Mouse (Mus musculus) megakaryocyte, embryonic 14.5 days (primary cell): ENCODE data around the gene Mga. TPM values are rescaled to one million over a fixed set of nuclear protein-coding genes. Genes with fewer than 3 reads are reported as not detected.

ENCODE experiments used
- H3K27me3 ChIP-seq: replicated peaks from 2 replicates; pipeline ENCODE3; 2012; ENCODE audit warnings: inconsistent platforms
- H3K36me3 ChIP-seq: replicated peaks from 2 replicates; pipeline ENCODE3; 2012; ENCODE audit warnings: low read length, inconsistent platforms, mixed read lengths
- H3K4me1 ChIP-seq: 2 replicates; pipeline ENCODE4 v1.6.1; 2012; ENCODE audit warnings: inconsistent platforms
- H3K4me3 ChIP-seq: replicated peaks from 2 replicates; pipeline ENCODE3; 2012; ENCODE audit warnings: moderate library complexity, mild to moderate bottlenecking, inconsistent platforms
- H3K9me3 ChIP-seq: 2 replicates; pipeline ENCODE4 v1.6.1; 2012; ENCODE audit warnings: inconsistent platforms
- FLI1 ChIP-seq: IDR thresholded peaks from 2 replicates; pipeline ENCODE4 v1.6.1; 2012; ENCODE audit warnings: low read length, inconsistent platforms, mixed read lengths
- GATA1 ChIP-seq: IDR thresholded peaks from 3 replicates; pipeline ENCODE4 v1.6.1; 2012; ENCODE audit warnings: mixed read lengths, low read length, inconsistent platforms, borderline replicate concordance
- polyA plus RNA-seq: library from polyadenylated mRNA; stranded (reverse); fragments of >175 nt; gene quantifications from 2 replicates; pipeline ENCODE4 v1.2.3, GENCODE M21; 2012; ENCODE audit warnings: low replicate concordance; ENCODE audit not compliant: insufficient read depth

Mga gene
- polyA plus RNA-seq: 0.28 and 1.3 TPM in 2 replicates

DNA sequence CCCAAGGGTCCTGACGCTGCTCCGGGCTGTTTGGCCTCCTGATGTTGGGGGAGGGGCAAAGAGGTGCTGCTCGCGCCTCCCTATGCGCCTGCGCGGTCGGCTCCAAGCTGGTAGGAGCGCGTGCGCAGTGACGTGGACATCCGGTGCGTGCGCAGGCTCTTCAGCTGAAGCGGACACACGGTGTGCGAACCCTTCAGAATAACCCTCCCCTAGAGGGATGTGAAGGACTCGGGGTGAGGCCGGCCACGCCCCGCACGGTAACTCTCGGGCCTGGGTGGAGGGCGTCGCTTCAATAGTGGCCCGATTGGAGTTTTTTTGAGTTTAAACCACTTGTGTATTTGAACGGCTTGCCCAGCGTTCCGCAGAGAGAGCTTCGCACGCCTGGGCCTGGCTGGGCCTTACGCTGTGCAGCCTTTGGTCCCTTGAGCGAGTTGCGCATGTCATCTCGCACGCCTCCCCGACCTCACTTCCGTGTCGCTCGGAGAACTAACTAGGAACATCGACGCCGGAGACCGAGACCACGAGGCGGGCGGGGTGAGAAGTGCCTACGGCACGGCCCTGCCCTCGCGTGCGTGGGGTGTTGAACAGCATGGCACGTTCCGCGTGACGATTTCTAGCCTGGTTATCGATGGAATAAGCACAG lies at the start of gene Mga:
Mga (plus strand) TSS at position 139 of the 643 bp plus-strand sequence.
- H3K27me3 ChIP-seq: no peaks in the 10 kb centered on the region
- peak within 1 kb of the TSS; percentile 94 for H3K4me3 ChIP-seq
- TF ChIP-seq FLI1 (0 out of 2 replicates have a peak, but pooled peaks have one; percentile 46), GATA1 (no peak)
- peaks cover 20% of the 10 kb centered on the region for H3K4me1 ChIP-seq
- H3K36me3 ChIP-seq: peaks cover 7% of the 10 kb centered on the region
- H3K9me3 ChIP-seq: no peaks in the 10 kb centered on the region

DNA sequence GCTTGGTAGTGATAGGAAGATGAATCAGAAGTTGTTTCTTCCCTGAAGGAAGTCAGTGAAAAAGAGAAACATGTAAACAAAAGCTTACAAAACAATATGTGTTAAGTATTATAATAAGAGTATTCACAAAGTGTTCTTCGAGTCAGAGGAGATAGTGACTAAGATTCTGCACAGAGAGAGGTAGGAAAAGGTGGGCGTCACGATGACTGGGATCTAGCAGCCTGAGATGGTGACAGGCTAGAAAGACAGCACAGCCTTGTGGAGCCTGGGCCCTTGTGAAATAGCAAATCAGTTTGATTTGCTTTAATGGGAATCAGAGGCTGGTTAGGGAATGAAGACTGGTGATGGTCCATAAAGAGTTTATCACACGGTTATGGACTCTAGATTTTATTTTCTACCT lies 43.2 kb upstream of the Mga start:
- H3K4me3 ChIP-seq: no peak overlapping the region
- no peaks in the 10 kb centered on the region for H3K9me3 ChIP-seq
- no peak for TF ChIP-seq FLI1
- no peak for TF ChIP-seq GATA1
- H3K4me1 ChIP-seq: no peaks in the 10 kb centered on the region
- H3K27me3 ChIP-seq: peaks cover 3% of the 10 kb centered on the region
- H3K36me3 ChIP-seq: no peaks in the 10 kb centered on the region

DNA sequence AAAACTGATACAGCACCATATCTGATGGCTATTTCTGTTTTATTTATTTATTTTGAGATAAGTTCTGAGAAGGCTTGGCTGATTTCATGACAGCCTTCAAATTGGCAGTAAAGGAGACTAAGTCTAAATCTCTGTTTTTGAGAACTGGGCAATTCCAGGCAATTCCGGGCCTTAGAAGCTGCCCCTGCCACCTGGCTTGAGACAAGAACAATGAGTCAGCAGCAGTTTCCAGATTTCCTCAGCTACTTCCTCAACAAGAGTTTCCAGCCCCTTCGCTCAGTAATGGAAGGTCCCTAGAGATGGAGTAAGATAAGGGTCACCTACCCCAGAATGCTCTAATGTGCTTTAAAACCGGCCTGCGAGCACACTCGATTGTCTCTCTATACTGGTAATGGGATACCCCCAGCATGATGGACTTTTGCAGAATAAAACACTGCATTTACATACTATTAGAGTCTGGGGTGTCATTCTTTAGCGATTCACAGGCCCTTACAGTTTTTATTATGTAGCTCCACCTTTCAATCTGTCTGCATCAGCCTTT lies 41.6 kb upstream of the Mga start:
- no peak overlapping the region for H3K4me3 ChIP-seq
- TF ChIP-seq GATA1 (no peak), FLI1 (no peak)
- H3K27me3 ChIP-seq: peaks cover 3% of the 10 kb centered on the region
- H3K36me3 ChIP-seq: no peaks in the 10 kb centered on the region
- no peaks in the 10 kb centered on the region for H3K4me1 ChIP-seq
- H3K9me3 ChIP-seq: no peaks in the 10 kb centered on the region

DNA sequence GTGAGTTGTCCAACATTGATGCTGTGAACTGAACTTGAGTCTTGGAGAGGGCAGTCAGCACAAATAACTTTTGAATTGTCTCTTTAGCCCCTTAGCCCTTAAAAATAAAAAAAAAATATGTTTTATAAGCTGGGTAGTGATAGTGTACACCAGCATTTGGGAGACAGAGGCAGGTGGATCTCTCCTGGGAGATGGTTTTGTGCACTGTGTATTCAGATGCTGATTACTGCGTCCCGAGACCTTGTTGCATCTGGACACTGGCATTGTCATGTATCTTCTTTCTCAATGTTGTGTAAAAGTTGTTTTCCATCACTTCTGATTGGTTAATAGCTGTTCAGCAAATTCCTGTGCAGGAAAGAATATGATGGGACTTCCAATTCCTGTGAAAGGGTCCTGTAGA lies 39.7 kb upstream of the Mga start:
- Histone ChIP-seq H3K9me3 (peaks cover under 1% of the 10 kb centered on the region; the same call in 1 of the 2 replicates), H3K27me3 (peaks cover under 1% of the 10 kb centered on the region), H3K4me3 (no peak overlapping the region), H3K4me1 (no peaks in the 10 kb centered on the region), H3K36me3 (no peaks in the 10 kb centered on the region)
- TF ChIP-seq GATA1: no peak
- no peak for TF ChIP-seq FLI1

DNA sequence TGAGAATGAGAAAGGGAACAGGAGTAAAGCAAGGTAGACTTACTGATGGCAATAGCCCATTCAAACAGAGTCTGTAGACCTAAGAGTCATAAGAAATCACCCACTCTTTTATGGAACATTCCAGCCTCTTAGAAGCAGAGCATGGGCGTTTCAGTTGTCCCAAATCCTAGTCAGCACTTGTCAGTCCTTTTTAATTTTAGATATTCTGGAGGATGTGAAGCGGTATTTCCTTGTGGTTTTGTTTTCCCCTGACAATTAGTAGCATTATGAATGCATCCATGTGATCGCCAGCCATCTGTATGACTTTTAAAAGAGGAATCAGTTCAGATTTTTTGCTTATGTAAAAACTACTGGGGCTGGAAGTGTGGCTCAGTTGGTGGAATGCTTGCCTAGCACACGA lies 32.5 kb upstream of the Mga start:
- TF ChIP-seq GATA1 (no peak), FLI1 (no peak)
- peaks cover 7% of the 10 kb centered on the region for H3K4me1 ChIP-seq
- H3K36me3 ChIP-seq: no peaks in the 10 kb centered on the region
- peaks cover 6% of the 10 kb centered on the region for H3K9me3 ChIP-seq
- H3K4me3 ChIP-seq: no peak overlapping the region
- peaks cover 13% of the 10 kb centered on the region for H3K27me3 ChIP-seq

DNA sequence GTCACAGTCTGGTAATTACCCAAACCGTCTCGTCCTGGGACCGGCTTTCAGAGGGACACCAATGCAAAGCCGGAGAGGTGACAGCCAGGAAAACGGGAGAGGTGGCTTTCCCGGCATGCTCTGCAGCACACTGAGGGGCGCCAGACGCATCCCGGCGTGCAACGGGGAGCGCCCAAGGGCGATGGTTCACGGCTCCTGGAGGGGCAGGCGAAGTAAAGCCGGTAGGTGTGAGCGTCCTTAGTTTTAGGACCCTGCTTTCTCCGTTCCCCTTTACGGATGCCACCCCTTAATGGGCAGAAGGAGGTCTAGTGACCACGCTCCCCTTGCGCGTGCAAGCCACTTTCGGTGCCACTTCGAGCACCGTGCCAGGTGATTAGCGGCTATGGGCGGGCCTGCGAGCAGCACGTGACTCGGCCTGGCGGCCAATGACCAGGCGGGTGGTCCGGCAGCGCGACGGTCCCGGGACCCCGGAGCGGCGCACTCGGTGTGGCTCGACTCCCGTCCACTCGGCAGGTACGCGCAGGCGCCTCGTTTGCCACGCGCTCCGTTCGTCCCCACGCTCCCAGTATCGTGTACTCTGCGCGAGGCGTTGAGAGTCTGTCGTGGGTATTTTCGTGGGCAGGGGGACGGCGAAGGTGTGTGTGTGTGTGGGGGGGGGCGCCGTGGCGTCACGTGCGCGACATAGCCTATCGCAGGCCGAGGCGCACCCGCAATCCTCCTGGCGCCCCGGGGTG lies 24.5 kb upstream of the Mga start:
- 0 out of 2 replicates have a peak, but pooled peaks cover 3% of the 10 kb centered on the region for H3K9me3 ChIP-seq
- peaks cover 38% of the 10 kb centered on the region for H3K27me3 ChIP-seq
- peak overlapping the region; percentile 93 for H3K4me3 ChIP-seq
- TF ChIP-seq GATA1: no peak
- TF ChIP-seq FLI1: no peak
- H3K4me1 ChIP-seq: peaks cover 15% of the 10 kb centered on the region
- no peaks in the 10 kb centered on the region for H3K36me3 ChIP-seq

DNA sequence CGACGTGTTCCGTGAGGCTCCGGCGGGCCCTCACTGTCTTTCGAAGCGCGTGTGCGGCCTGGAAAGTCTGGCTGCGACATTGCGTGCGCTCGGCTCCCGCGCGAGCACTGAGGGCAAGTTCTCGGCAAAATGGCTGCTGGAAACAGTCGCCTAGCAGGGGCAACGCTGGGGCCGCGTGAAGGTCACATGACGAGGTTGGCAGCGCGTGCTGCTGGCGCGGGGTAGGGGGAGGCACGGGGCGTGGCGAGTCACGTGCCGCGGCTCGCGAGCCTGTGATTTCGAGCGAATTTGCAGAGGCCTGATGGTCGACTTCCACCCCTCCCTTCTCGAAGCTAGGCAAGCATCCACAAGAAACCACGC lies 23.9 kb upstream of the Mga start:
- H3K9me3 ChIP-seq: 0 out of 2 replicates have a peak, but pooled peaks cover 3% of the 10 kb centered on the region
- no peaks in the 10 kb centered on the region for H3K36me3 ChIP-seq
- H3K4me1 ChIP-seq: peaks cover 15% of the 10 kb centered on the region
- H3K27me3 ChIP-seq: peaks cover 35% of the 10 kb centered on the region
- peak overlapping the region; percentile 93 for H3K4me3 ChIP-seq
- TF ChIP-seq FLI1 (no peak), GATA1 (no peak)

DNA sequence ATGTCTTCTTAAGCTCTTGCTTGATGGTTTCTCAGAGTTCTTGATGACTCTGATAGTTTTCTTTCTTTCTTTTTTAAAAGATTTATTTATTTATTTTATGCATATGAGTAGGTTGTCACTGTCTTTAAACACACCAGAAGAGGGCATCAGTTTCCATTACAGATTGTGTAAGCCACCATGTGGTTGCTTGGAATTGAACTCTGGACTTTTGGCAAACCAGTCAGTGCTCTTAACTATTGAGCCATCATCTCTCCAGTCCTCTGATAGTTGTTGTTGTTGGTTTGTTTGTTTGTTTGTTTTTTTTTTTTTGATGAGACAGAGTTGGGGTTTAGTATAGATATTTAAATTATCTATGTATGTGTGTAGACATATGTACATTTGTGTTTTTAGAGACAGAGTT lies 21.0 kb upstream of the Mga start:
- no peak for TF ChIP-seq FLI1
- no peak for TF ChIP-seq GATA1
- peaks cover 15% of the 10 kb centered on the region for H3K4me1 ChIP-seq
- H3K36me3 ChIP-seq: no peaks in the 10 kb centered on the region
- H3K27me3 ChIP-seq: peaks cover 22% of the 10 kb centered on the region
- no peak overlapping the region for H3K4me3 ChIP-seq
- H3K9me3 ChIP-seq: 0 out of 2 replicates have a peak, but pooled peaks cover 3% of the 10 kb centered on the region

DNA sequence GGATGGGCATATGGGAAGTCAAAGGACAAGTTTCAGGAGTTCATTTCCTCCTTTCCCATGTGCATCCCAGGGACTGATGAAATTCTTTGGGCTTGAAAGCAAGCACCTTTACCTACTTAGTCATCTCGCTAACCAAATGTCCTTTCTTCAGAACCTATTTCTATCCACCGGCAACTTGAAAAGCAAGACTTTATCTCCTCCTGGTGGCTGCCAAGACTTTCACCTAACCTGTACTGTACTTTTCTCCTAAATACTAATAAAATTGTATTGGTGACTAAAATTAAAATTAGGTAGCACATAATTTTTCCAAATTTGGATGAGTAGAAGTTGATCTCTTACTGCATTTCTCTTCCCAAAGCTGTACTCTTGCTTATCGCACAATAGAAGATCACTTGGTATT lies 9.8 kb upstream of the Mga start:
- no peaks in the 10 kb centered on the region for H3K9me3 ChIP-seq
- no peaks in the 10 kb centered on the region for H3K4me1 ChIP-seq
- TF ChIP-seq FLI1 (no peak), GATA1 (no peak)
- H3K36me3 ChIP-seq: no peaks in the 10 kb centered on the region
- peaks cover 2% of the 10 kb centered on the region for H3K27me3 ChIP-seq
- no peak overlapping the region for H3K4me3 ChIP-seq

DNA sequence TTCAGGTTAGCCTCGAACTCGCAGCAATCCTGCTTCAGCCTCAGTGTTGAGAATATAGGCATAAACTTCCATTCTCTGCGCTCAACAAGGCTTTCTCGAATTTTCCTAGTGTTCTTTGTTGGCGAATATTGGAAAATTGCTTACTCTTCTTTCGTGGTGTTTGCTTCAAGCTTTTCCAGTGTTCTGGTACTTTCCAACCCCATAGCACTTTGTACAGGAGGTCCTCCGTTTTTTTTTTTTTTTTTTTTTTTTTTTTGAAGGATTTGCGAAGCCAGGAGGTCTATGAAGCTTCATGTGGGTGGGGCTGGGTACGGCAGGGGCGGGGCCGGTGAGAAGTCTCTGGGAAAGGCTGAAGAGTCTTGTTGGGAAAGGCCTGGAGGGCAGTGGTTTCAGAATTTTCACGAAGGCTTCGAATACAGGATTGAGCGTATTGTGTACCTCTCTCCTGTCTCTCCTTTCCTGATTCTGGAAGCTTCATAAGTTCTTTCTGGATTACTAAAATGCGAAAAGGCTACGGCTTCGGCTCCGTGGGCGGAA lies 407 bp upstream of the Mga start:
- peaks cover 3% of the 10 kb centered on the region for H3K36me3 ChIP-seq
- peaks cover 20% of the 10 kb centered on the region for H3K4me1 ChIP-seq
- peak overlapping the region; percentile 94 for H3K4me3 ChIP-seq
- no peaks in the 10 kb centered on the region for H3K27me3 ChIP-seq
- no peaks in the 10 kb centered on the region for H3K9me3 ChIP-seq
- no peak for TF ChIP-seq FLI1
- TF ChIP-seq GATA1: no peak
